Mouse (Mus musculus): ENCODE results near the gene Gm15262. TPM values are rescaled to one million over a fixed set of nuclear protein-coding genes. Genes with fewer than 3 reads are reported as not detected.

Gm15262 gene
- total and polyA plus RNA-seq, 3 experiments: not detected

- no peak for DNase-seq (ENCODE audit: low read depth, low spot score)
- Histone ChIP-seq H3K27ac (ENCODE audit: control insufficient read depth, low read depth, low read length) (no peak overlapping the region), H3K9me3 (replicated peaks; ENCODE audit: insufficient read depth, low read length) (no peaks in the 10 kb centered on the region), H3K4me3 (ENCODE audit: control insufficient read depth in 1 of 2, insufficient read depth in 1 of 2, low read depth in 2 of 2, low read length in 2 of 2) (no peak overlapping the region), H3K79me2 (ENCODE audit: control insufficient read depth, insufficient read depth, low read length, poor library complexity) (no peaks in the 10 kb centered on the region), H3K4me1 (ENCODE audit: control insufficient read depth in 1 of 2, insufficient read depth in 2 of 2, low read length in 2 of 2) (no peaks in the 10 kb centered on the region), H3K27me3 (ENCODE audit: control insufficient read depth in 1 of 2, insufficient read depth in 2 of 2, low read length in 2 of 2) (no peaks in the 10 kb centered on the region), H3K9ac (ENCODE audit: control insufficient read depth, low read depth, low read length, poor library complexity, severe bottlenecking) (no peak overlapping the region), H3K36me3 (ENCODE audit: control insufficient read depth in 1 of 2, insufficient read depth in 2 of 2, low read length in 2 of 2) (no peaks in the 10 kb centered on the region)
- no peak for TF ChIP-seq SIN3A (IDR thresholded peaks at IDR 0.05; ENCODE audit: low read length)
- TF ChIP-seq TCF12 (IDR thresholded peaks at IDR 0.05; ENCODE audit: low read depth, low read length): no peak
- no peak for TF ChIP-seq ELF1 (IDR thresholded peaks at IDR 0.05; ENCODE audit: low read depth, low read length)
- no peak for TF ChIP-seq MEF2A (IDR thresholded peaks at IDR 0.05; ENCODE audit: extremely low read depth, insufficient replicate concordance, low read depth, low read length, poor library complexity, severe bottlenecking)
- TF ChIP-seq UBTF (IDR thresholded peaks at IDR 0.05; ENCODE audit: borderline replicate concordance, insufficient read depth, low read depth, low read length): no peak
- TF ChIP-seq MAX (IDR thresholded peaks at IDR 0.05; ENCODE audit: low read length): no peak
- TF ChIP-seq GABPA (IDR thresholded peaks at IDR 0.05; ENCODE audit: low read depth, low read length): no peak
- no peak for TF ChIP-seq ETS1 (IDR thresholded peaks at IDR 0.05; ENCODE audit: low read depth, low read length)
- TF ChIP-seq TAL1 (IDR thresholded peaks at IDR 0.05; ENCODE audit: low read length): no peak
- TF ChIP-seq ZMIZ1 (IDR thresholded peaks at IDR 0.05; ENCODE audit: low read depth, low read length): no peak
- no peak for TF ChIP-seq EP300 (IDR thresholded peaks at IDR 0.05; ENCODE audit: low read depth in 1 of 2, low read length in 2 of 2)
- no peak for TF ChIP-seq ZNF384 (IDR thresholded peaks at IDR 0.05; ENCODE audit: low read depth, low read length)
- no peak for TF ChIP-seq NRF1 (IDR thresholded peaks at IDR 0.05; ENCODE audit: insufficient read depth, low read depth, low read length, poor library complexity, severe bottlenecking)
- TF ChIP-seq CHD2 (IDR thresholded peaks at IDR 0.05; ENCODE audit: low read length): no peak
- no peak for TF ChIP-seq POLR2AphosphoS5 (IDR thresholded peaks at IDR 0.05; ENCODE audit: borderline replicate concordance, low read depth, low read length)
These were observed 100.7 kb downstream of the Gm15262 start for GRCm38 (mm10) chrX:161387942-161388341.

GRCm38 (mm10) chrX:161399110-161399509, 111.9 kb downstream of the Gm15262 start:
- DNase-seq (ENCODE audit: low read depth, low spot score): peak; percentile 91
- no peak overlapping the region for H3K4me3 ChIP-seq (ENCODE audit: control insufficient read depth in 1 of 2, insufficient read depth in 1 of 2, low read depth in 2 of 2, low read length in 2 of 2)
- H3K9me3 ChIP-seq (replicated peaks; ENCODE audit: insufficient read depth, low read length): no peaks in the 10 kb centered on the region
- no peak overlapping the region for H3K9ac ChIP-seq (ENCODE audit: control insufficient read depth, low read depth, low read length, poor library complexity, severe bottlenecking)
- no peaks in the 10 kb centered on the region for H3K27me3 ChIP-seq (ENCODE audit: control insufficient read depth in 1 of 2, insufficient read depth in 2 of 2, low read length in 2 of 2)
- no peaks in the 10 kb centered on the region for H3K36me3 ChIP-seq (ENCODE audit: control insufficient read depth in 1 of 2, insufficient read depth in 2 of 2, low read length in 2 of 2)
- H3K4me1 ChIP-seq (ENCODE audit: control insufficient read depth in 1 of 2, insufficient read depth in 2 of 2, low read length in 2 of 2): no peaks in the 10 kb centered on the region
- no peak overlapping the region for H3K27ac ChIP-seq (ENCODE audit: control insufficient read depth, low read depth, low read length)
- H3K79me2 ChIP-seq (ENCODE audit: control insufficient read depth, insufficient read depth, low read length, poor library complexity): no peaks in the 10 kb centered on the region
- TF ChIP-seq JUND (IDR thresholded peaks at IDR 0.05; ENCODE audit: low read depth, low read length) (no peak; the same call in 1 of the 2 replicates), GABPA (IDR thresholded peaks at IDR 0.05; ENCODE audit: low read depth, low read length) (no peak), ZNF384 (IDR thresholded peaks at IDR 0.05; ENCODE audit: low read depth, low read length) (no peak), TBP (IDR thresholded peaks at IDR 0.05; ENCODE audit: low read depth, low read length) (no peak), ZKSCAN1 (IDR thresholded peaks at IDR 0.05; ENCODE audit: low read depth, low read length) (no peak), KAT2A (conservative IDR thresholded peaks at IDR 0.05; ENCODE audit: low read depth, low read length) (no peak), MXI1 (IDR thresholded peaks at IDR 0.05; ENCODE audit: low read depth, low read length) (no peak), MAX (IDR thresholded peaks at IDR 0.05; ENCODE audit: low read length) (no peak), E2F4 (IDR thresholded peaks at IDR 0.05; ENCODE audit: borderline replicate concordance, low read depth, low read length) (no peak), SMC3 (IDR thresholded peaks at IDR 0.05; ENCODE audit: low read depth, low read length) (peak; percentile 98), ZC3H11A (IDR thresholded peaks at IDR 0.05; ENCODE audit: low read depth, low read length) (peak; percentile 90), CHD2 (IDR thresholded peaks at IDR 0.05; ENCODE audit: low read length) (no peak), SIN3A (IDR thresholded peaks at IDR 0.05; ENCODE audit: low read length) (no peak), RAD21 (IDR thresholded peaks at IDR 0.05; ENCODE audit: low read depth, low read length) (peak; percentile 94), NRF1 (IDR thresholded peaks at IDR 0.05; ENCODE audit: insufficient read depth, low read depth, low read length, poor library complexity, severe bottlenecking) (no peak), CTCF (IDR thresholded peaks at IDR 0.05 in 2 of 3, conservative IDR thresholded peaks at IDR 0.05 in 1 of 3; ENCODE audit: control insufficient read depth in 1 of 3, insufficient read depth in 1 of 3, low read depth in 2 of 3, low read length in 3 of 3, poor library complexity in 1 of 3, severe bottlenecking in 1 of 3) (peak; percentile 79 to 100 (median 92); a peak in 5 of 6 replicates), RCOR1 (IDR thresholded peaks at IDR 0.05; ENCODE audit: low read depth, low read length) (no peak), POLR2AphosphoS5 (IDR thresholded peaks at IDR 0.05; ENCODE audit: borderline replicate concordance, low read depth, low read length) (no peak), USF2 (IDR thresholded peaks at IDR 0.05; ENCODE audit: borderline replicate concordance in 1 of 2, insufficient read depth in 1 of 2, low read depth in 1 of 2, low read length in 2 of 2) (no peak), MAZ (IDR thresholded peaks at IDR 0.05; ENCODE audit: low read depth, low read length) (no peak), TAL1 (IDR thresholded peaks at IDR 0.05; ENCODE audit: low read length) (no peak), ETS1 (IDR thresholded peaks at IDR 0.05; ENCODE audit: low read depth, low read length) (no peak), GATA1 (IDR thresholded peaks at IDR 0.05; ENCODE audit: low read depth, low read length) (no peak), UBTF (IDR thresholded peaks at IDR 0.05; ENCODE audit: borderline replicate concordance, insufficient read depth, low read depth, low read length) (no peak), MYC (IDR thresholded peaks at IDR 0.05; ENCODE audit: low read depth, low read length) (no peak)
